Mouse (Mus musculus) ovary, postnatal 10 days (tissue): ENCODE results near the gene Cdk6.
"Not testable (repeated sequence)": the region's sequence is repeated elsewhere in the genome, so short reads cannot be mapped to it uniquely, and the experiment has no call there.

ENCODE experiments used
- DNase-seq: peaks from one replicate; pipeline ENCODE4 v3.0.0; 2022; ENCODE audit warnings: low spot score

Cdk6 gene

GRCm38 (mm10) chr5:3434105-3434504 lies 92.8 kb downstream of the Cdk6 start:
- not testable (repeated sequence) for DNase-seq

GRCm38 (mm10) chr5:3438453-3439003 lies 97.2 kb downstream of the Cdk6 start:
- DNase-seq: not testable (repeated sequence)

GRCm38 (mm10) chr5:3439386-3439785 lies 98.1 kb downstream of the Cdk6 start:
- not testable (repeated sequence) for DNase-seq

- not testable (repeated sequence) for DNase-seq
Observed at GRCm38 (mm10) chr5:3442524-3442923, 101.2 kb downstream of the Cdk6 start.

- not testable (repeated sequence) for DNase-seq
Observed at GRCm38 (mm10) chr5:3451233-3451632, 109.9 kb downstream of the Cdk6 start.

GRCm38 (mm10) chr5:3453946-3454345 lies 112.7 kb downstream of the Cdk6 start:
- not testable (repeated sequence) for DNase-seq

- DNase-seq: no peak
Observed at GRCm38 (mm10) chr5:3460907-3461306, 119.6 kb downstream of the Cdk6 start.

- no peak for DNase-seq
Observed at GRCm38 (mm10) chr5:3461401-3461800, 120.1 kb downstream of the Cdk6 start.

GRCm38 (mm10) chr5:3462897-3463757 lies 121.8 kb downstream of the Cdk6 start:
- DNase-seq: no peak

- no peak for DNase-seq
Observed at GRCm38 (mm10) chr5:3463758-3464157, 122.5 kb downstream of the Cdk6 start.

- no peak for DNase-seq
Observed at GRCm38 (mm10) chr5:3466069-3466877, 125.0 kb downstream of the Cdk6 start.

- DNase-seq: no peak
Observed at GRCm38 (mm10) chr5:3470866-3471265, 129.6 kb downstream of the Cdk6 start.

- no peak for DNase-seq
Observed at GRCm38 (mm10) chr5:3472311-3473156, 131.2 kb downstream of the Cdk6 start.

- DNase-seq: no peak
Observed at GRCm38 (mm10) chr5:3477711-3478110, 136.4 kb downstream of the Cdk6 start.

GRCm38 (mm10) chr5:3478216-3478615 lies 136.9 kb downstream of the Cdk6 start:
- DNase-seq: no peak

- no peak for DNase-seq
Observed at GRCm38 (mm10) chr5:3479016-3479795, 137.9 kb downstream of the Cdk6 start.

- no peak for DNase-seq
Observed at GRCm38 (mm10) chr5:3480637-3481395, 139.5 kb downstream of the Cdk6 start.

- DNase-seq: no peak
Observed at GRCm38 (mm10) chr5:3482474-3482873, 141.2 kb downstream of the Cdk6 start.

GRCm38 (mm10) chr5:3483054-3483722 lies 141.9 kb downstream of the Cdk6 start:
- no peak for DNase-seq
